Mouse (Mus musculus) kidney, adult 2 months (tissue): ENCODE results near the gene Rad9a. TPM values are rescaled to one million over a fixed set of nuclear protein-coding genes. Genes with fewer than 3 reads are reported as not detected.

ENCODE experiments used
- DNase-seq: peaks from one replicate; pipeline ENCODE4 v3.0.0; 2021
- H3K27ac ChIP-seq: fragments of 200-500 bp; 2 replicates; pipeline ENCODE4 v1.5.1; 2012; ENCODE audit warnings: low read depth, low read length, control low read depth, inconsistent platforms; ENCODE audit not compliant: insufficient read depth
- H3K27me3 ChIP-seq: fragments of 200-500 bp; replicated peaks from 2 replicates; pipeline ENCODE4 v1.6.1; 2012; ENCODE audit warnings: mild to moderate bottlenecking, moderate library complexity, low read length, inconsistent platforms; ENCODE audit not compliant: control insufficient read depth, insufficient read depth
- H3K36me3 ChIP-seq: fragments of 200-500 bp; 2 replicates; pipeline ENCODE4 v1.6.1; 2012; ENCODE audit warnings: mild to moderate bottlenecking, moderate library complexity, low read length, inconsistent platforms; ENCODE audit not compliant: control insufficient read depth, insufficient read depth
- H3K4me1 ChIP-seq: fragments of 200-500 bp; 2 replicates; pipeline ENCODE4 v1.6.1; 2011; ENCODE audit warnings: low read length; ENCODE audit not compliant: control insufficient read depth, insufficient read depth
- H3K4me3 ChIP-seq: fragments of 200-500 bp; 2 replicates; pipeline ENCODE4 v1.5.1; 2011; ENCODE audit warnings: mild to moderate bottlenecking, low read depth, low read length, control low read depth; ENCODE audit not compliant: insufficient read depth
- CTCF ChIP-seq: fragments of 200-500 bp; conservative IDR thresholded peaks from 2 replicates; pipeline ENCODE4 v1.5.1; 2011; ENCODE audit warnings: low read depth, mild to moderate bottlenecking, control low read depth, low read length, moderate library complexity, mixed read lengths; ENCODE audit not compliant: insufficient read depth, insufficient read length
- POLR2A ChIP-seq: fragments of 200-500 bp; IDR thresholded peaks from one replicate; pipeline ENCODE4 v1.6.1; 2011; ENCODE audit warnings: low read depth, low read length, control low read depth
- WGBS: fragments of 180-500 bp; shearing (Covaris S2); methylation state at CpG from one replicate; pipeline ENCODE4 v1.1.7; 2018; 5-methylcytosine and 5-hydroxymethylcytosine counted together
- polyA plus RNA-seq: library from polyadenylated mRNA; depleted of rRNA; stranded (reverse); fragments of >200 nt; gene quantifications from 2 replicates; pipeline ENCODE4 v1.2.3, GENCODE M21; 2012

Rad9a gene
- polyA plus RNA-seq, 1 experiment: 19.2 TPM

DNA sequence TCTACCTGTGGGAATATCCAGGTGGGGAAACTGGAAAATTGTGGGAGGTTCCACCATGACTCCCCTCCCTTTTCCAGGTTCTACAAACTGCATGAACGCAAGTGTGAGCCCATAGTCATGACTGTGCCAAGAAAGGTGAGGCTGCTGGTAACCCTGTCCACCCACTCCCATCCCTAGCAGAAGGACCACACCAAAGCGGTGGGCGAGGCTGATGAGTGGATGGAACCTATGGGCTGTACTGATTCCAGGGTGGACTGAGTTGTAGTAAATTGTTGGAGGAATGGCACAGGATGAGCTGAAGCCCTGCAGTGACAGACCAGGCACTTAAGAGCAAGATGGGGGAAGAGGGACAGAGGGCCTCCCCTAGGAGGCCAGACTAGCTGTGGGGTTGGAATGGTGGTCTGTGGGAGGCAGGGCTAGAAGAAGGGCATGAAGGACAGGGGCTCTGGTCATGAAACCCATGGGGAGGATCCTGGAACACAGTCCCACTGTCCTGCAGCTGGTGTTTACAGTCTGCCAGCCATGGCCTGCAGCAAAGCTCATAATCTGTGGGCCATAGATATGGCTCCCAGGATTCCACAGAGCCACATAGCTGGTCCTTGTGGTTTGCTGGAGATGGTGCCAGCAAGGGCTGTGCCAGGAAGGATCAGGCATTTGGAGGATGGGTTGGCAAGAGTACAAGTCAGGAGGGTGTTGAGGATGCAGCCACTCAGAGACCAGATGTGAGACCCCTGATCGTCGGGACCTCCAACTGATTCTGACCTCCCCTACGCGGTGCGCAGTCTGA, 48.8 kb downstream of the Rad9a start:
- Histone ChIP-seq H3K36me3 (no peaks in the 10 kb centered on the region), H3K4me3 (no peak overlapping the region), H3K27me3 (no peaks in the 10 kb centered on the region), H3K4me1 (peaks cover 15% of the 10 kb centered on the region), H3K27ac (no peak overlapping the region)
- no peak for TF ChIP-seq POLR2A
- TF ChIP-seq CTCF: no peak
- WGBS: 84% methylated on average over 8 of the region's 8 CpGs
- no peak for DNase-seq

DNA sequence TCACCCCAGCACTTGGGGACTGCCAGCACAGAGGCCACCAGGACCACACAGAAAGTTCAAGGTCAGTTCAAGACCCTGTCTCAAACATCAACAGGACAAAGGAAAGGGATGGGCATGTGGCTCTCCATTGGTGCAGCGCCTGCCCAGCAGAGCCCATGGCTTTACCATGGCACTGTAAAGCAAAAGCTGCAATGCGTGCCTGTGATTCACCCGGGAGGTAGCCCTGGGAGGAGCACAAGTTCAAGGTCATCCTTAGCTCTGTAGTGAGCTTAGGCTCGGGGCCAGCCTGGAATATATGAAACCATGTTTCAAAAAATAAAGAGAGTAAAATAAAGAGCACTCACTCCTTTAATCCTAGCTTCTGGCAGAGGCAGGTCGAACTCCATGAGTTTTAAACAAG, 49.6 kb downstream of the Rad9a start:
- Histone ChIP-seq H3K36me3 (no peaks in the 10 kb centered on the region), H3K27me3 (no peaks in the 10 kb centered on the region), H3K27ac (no peak overlapping the region), H3K4me1 (peaks cover 15% of the 10 kb centered on the region), H3K4me3 (no peak overlapping the region)
- TF ChIP-seq POLR2A (no peak), CTCF (no peak)
- 82% methylated on average over 5 of the region's 5 CpGs for WGBS
- no peak for DNase-seq

DNA sequence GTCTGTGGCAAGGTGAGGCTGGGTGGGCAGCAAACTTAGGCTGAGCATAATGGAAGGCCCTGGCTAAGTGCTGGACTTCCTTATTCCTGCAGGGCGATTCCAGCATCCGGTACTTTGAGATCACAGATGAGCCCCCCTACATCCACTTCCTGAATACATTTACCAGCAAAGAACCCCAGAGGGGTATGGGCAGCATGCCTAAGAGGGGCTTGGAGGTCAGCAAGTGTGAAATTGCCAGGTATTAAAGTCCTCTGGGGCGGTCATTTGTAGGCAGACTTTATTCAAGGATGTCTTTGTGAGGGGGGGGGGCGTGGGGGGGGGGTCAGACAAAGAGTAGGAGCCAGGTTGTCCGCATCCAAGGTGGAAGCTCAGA, 50.0 kb downstream of the Rad9a start:
- DNase-seq: no peak
- Histone ChIP-seq H3K4me3 (no peak overlapping the region), H3K4me1 (peaks cover 15% of the 10 kb centered on the region), H3K27ac (no peak overlapping the region), H3K36me3 (no peaks in the 10 kb centered on the region), H3K27me3 (no peaks in the 10 kb centered on the region)
- WGBS: 75% methylated on average over 5 of the region's 5 CpGs
- TF ChIP-seq POLR2A (no peak), CTCF (no peak)

DNA sequence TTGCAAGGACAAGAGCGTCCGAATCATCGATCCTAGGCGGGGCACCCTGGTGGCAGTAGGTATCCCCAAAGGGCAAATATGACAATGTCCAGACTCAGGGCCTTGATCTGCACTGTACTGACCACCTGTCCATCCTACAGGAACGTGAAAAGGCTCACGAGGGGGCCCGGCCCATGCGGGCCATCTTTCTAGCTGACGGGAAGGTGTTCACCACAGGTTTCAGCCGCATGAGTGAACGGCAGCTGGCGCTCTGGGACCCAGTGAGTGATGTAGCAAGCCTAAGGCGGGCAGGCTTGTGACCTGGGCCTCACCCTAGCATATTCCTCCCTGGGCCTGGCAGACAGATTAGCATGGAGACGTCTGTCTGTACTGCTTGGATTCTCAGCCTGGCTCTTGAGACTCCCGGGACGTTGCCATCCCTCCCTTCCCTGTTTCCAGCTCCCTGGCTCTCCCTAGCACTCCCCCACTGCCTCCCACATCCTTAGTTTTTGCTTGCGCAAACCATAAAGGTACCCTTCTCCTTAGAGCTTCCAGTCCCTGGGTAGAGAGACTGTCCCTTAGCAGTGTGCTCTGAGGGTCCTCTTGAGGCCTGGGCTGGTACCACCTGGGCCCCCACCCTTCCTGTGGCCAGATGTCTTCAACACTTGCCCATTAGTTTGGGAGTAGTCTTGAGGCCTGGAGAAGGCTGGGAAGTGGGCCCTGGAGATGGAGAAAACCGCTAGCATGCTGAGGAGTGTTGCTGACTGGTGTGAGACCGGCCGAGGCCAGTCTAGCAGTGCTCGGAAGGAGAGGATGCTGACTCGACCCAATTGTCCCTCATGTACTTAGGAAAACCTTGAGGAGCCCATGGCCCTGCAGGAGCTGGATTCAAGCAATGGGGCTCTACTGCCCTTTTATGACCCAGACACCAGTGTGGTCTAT, 50.6 kb downstream of the Rad9a start:
- WGBS: 80% methylated on average over 22 of the region's 22 CpGs
- H3K4me3 ChIP-seq: no peak overlapping the region
- DNase-seq: no peak

DNA sequence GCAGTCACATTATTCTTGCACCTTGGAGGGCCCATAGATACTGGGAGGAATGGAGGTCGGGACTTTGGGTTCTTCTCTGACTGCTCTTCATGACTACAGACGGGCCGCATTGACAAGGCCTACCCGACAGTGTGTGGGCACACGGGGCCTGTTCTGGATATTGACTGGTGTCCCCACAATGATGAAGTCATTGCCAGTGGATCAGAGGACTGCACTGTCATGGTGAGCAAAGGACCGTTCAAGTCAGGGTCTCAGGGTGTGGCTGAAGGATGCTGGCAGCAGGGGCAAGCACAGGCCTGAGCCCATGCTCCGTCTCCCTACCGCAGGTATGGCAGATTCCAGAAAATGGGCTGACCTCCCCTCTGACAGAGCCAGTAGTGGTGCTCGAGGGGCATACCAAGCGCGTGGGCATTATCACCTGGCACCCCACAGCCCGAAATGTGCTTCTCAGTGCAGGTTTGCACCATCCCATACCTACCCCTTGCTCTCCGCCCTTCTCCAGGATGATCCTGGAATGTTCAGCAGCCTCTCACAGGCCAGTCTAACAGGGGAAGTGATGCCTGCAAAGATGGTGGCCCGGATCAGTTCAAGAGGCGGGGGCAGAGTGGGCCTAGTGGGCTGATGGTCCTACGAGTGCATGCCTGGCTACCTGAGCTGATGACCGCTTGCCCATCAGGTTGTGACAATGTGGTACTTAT, 51.5 kb downstream of the Rad9a start:
- no peak overlapping the region for H3K27ac ChIP-seq
- H3K4me3 ChIP-seq: peak overlapping the region; percentile 95; the same call in 1 of the 2 replicates
- no peak for DNase-seq
- 91% methylated on average over 17 of the region's 17 CpGs for WGBS
- no peaks in the 10 kb centered on the region for H3K36me3 ChIP-seq
- TF ChIP-seq POLR2A (no peak), CTCF (no peak)
- H3K27me3 ChIP-seq: no peaks in the 10 kb centered on the region
- H3K4me1 ChIP-seq: peaks cover 15% of the 10 kb centered on the region

More for the DNA sequence above, 50.6 kb downstream of the Rad9a start:
- Histone ChIP-seq H3K36me3 (no peaks in the 10 kb centered on the region), H3K4me1 (peaks cover 15% of the 10 kb centered on the region), H3K27ac (no peak overlapping the region), H3K27me3 (no peaks in the 10 kb centered on the region)
- TF ChIP-seq POLR2A (no peak), CTCF (no peak)

DNA sequence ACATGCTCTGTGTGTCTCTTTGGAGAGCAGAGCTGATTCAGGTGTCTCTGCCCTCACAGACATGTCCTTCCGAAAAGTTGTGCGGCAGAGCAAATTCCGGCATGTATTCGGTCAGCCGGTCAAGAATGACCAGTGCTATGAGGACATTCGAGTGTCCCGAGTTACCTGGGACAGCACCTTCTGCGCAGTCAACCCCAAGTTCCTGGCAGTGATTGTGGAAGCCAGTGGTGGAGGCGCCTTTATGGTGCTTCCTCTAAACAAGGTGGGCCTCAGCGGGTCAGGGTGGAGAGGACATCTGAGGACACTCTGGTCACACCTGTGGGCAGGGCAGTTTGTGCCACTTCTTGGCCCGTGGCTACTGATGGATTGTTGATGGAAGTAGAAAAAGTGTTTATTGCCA, 52.2 kb downstream of the Rad9a start:
- WGBS: 38% methylated on average over 11 of the region's 11 CpGs
- peak; percentile 27 for DNase-seq
- no peak for TF ChIP-seq CTCF
- Histone ChIP-seq H3K27me3 (no peaks in the 10 kb centered on the region), H3K4me3 (peak overlapping the region; percentile 95), H3K4me1 (peaks cover 15% of the 10 kb centered on the region), H3K27ac (peak overlapping the region; percentile 47; the same call in 1 of the 2 replicates), H3K36me3 (no peaks in the 10 kb centered on the region)

GRCm38 (mm10) chr19:4148819-4149218, 52.6 kb downstream of the Rad9a start:
- peak overlapping the region; percentile 95 for H3K4me3 ChIP-seq
- no peak for DNase-seq
- no peak for TF ChIP-seq POLR2A
- TF ChIP-seq CTCF: no peak
- 0% methylated on average over 8 of the region's 8 CpGs for WGBS
- peaks cover 15% of the 10 kb centered on the region for H3K4me1 ChIP-seq
- H3K27ac ChIP-seq: peak overlapping the region; percentile 47; the same call in 1 of the 2 replicates
- H3K36me3 ChIP-seq: no peaks in the 10 kb centered on the region
- H3K27me3 ChIP-seq: no peaks in the 10 kb centered on the region
